ENCODE assay signal across 19 mouse cellular contexts in the genomic region with DNA sequence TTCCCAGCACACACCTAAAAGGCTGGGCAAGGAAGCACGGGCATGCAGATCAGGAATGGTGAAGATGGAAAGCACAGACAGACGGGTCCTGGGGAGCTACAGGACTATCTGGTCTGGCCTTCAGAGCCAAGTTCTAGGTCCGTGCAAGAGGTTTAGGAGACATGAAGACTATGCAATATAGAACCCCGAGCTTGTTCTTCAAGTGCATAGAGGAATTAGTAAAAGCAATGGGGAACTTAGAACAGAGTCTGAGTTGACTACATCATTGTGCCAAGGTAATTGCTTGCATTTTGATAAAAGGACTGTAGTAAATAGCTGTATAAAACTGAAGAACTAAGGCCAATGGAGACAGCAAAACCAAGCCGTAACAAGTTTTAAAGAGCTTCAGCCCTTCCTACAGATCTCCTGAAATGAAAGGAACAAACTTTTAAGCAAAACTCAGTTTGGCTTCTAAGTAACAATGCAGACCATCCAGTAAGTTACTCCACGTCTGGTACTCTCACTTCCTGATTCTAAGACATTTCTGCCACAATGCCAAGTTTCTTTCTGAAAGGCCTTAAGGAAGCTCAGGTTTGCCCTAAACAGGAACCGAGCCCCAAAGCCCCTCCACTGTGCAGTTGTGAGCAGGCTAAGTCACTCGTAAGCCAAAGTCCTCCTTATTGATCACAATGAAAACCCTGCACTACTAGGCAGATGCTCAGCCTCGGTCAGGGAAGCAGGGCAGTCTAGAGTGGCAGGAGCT.
A peak's percentile ranks its signal among the peaks of the same experiment; 100 is the strongest.
DNase-seq lines count a peak whose midpoint lies in the region; ATAC-seq and TF ChIP-seq lines count a peak whose summit lies in the region.
"Had no signal": no experiment of that assay in that cellular context is flagged by ENCODE, and none has a peak within 500 bp of the region (broad histone marks: within the 10 kb centered on the region; RNA-seq: fewer than 3 reads in every experiment).

No protein-coding gene starts in this region.

- no peak overlapping the region for H3K4me2 ChIP-seq in heart, embryonic 15.5 days
- H3K4me2 ChIP-seq: forebrain, embryonic 12.5 days; limb, embryonic 15.5 days; neural tube, embryonic 12.5 days had no signal

- intact Hi-C loops in heart, postnatal 14 days (cut with DNase I) = no loop called here
- intact Hi-C loops in gastrocnemius, adult 2 months (cut with DNase I) = no loop called here

- ATAC-seq in heart, embryonic 15.5 days (replicated peaks; ENCODE audit: insufficient number of reproducible peaks, insufficient read depth, low FRiP score, low read depth) = no peak
- ATAC-seq in granulocyte monocyte progenitor cell, adult 5-6 weeks (replicated peaks; ENCODE audit: poor library complexity, severe bottlenecking) = peak; percentile 96
- ATAC-seq: hindbrain, embryonic 16.5 days; midbrain, embryonic 16.5 days had no signal

- 69% methylated on average over 9 of the region's 9 CpGs for WGBS in heart, embryonic 15.5 days

- DNase-seq in heart, postnatal 14 days = no peak
- DNase-seq in lung, postnatal 25 days (ENCODE audit: low spot score) = peak; percentile 23
- DNase-seq in lung, postnatal 10 days = no peak
- DNase-seq in skeletal muscle tissue, adult 2 months (ENCODE audit: low read depth, low spot score) = peak; percentile 17
- DNase-seq in kidney, postnatal 25 days = no peak
- DNase-seq in gastrocnemius, adult 2 months = no peak
- DNase-seq: adrenal gland, postnatal 10 days; cerebellum, adult 8-10 months; embryo, embryonic 11 days; gastrocnemius, postnatal 36 days; kidney, adult 8-10 months; thymus, adult 18-20 months had no signal

- no peaks in the 10 kb centered on the region for H3K36me3 ChIP-seq in heart, embryonic 15.5 days
- H3K36me3 ChIP-seq: forebrain, embryonic 12.5 days; limb, embryonic 15.5 days; neural tube, embryonic 12.5 days had no signal

- H3K27ac ChIP-seq in heart, embryonic 15.5 days = peak overlapping the region; percentile 12; the same call in 1 of the 2 replicates
- no peak overlapping the region for H3K27ac ChIP-seq in gastrocnemius, adult 2 months
- H3K27ac ChIP-seq: forebrain, embryonic 12.5 days; limb, embryonic 15.5 days; neural tube, embryonic 12.5 days had no signal

- peaks cover 16% of the 10 kb centered on the region for H3K4me1 ChIP-seq in heart, embryonic 15.5 days (replicated peaks)
- H3K4me1 ChIP-seq: limb, embryonic 15.5 days had no signal

- H3K27me3 ChIP-seq in heart, embryonic 15.5 days = no peaks in the 10 kb centered on the region
- H3K27me3 ChIP-seq: forebrain, embryonic 12.5 days; limb, embryonic 15.5 days; neural tube, embryonic 12.5 days had no signal

- H3K4me3 ChIP-seq in heart, embryonic 15.5 days = no peak overlapping the region
- H3K4me3 ChIP-seq in gastrocnemius, adult 2 months = no peak overlapping the region
- H3K4me3 ChIP-seq: forebrain, embryonic 12.5 days; limb, embryonic 15.5 days; neural tube, embryonic 12.5 days had no signal

- no peak for TF ChIP-seq CTCF in gastrocnemius, adult 2 months (IDR thresholded peaks at IDR 0.05)

- no peaks in the 10 kb centered on the region for H3K9me3 ChIP-seq in heart, embryonic 15.5 days (replicated peaks)
- H3K9me3 ChIP-seq: forebrain, embryonic 12.5 days; limb, embryonic 15.5 days; neural tube, embryonic 12.5 days had no signal

- H3K9ac ChIP-seq in heart, embryonic 15.5 days = no peak overlapping the region
- H3K9ac ChIP-seq: forebrain, embryonic 12.5 days; limb, embryonic 15.5 days; neural tube, embryonic 12.5 days had no signal

Comparison
In these comparisons a context has a peak if more than half of its experiments do, and no peak if none do; other contexts are left out.
1. DNase-seq: peak in lung, postnatal 25 days (single experiment) and skeletal muscle tissue, adult 2 months (single experiment); none in heart, postnatal 14 days (0 of 2), lung, postnatal 10 days (single experiment), kidney, postnatal 25 days (0 of 2) and gastrocnemius, adult 2 months (single experiment).